Mouse (Mus musculus) retina, postnatal 7 days (tissue): ENCODE data around the gene Rspry1.
A peak's percentile ranks its signal among the peaks of the same experiment; 100 is the strongest.

ENCODE experiments used
- DNase-seq: peaks from one replicate; pipeline ENCODE4 v3.0.0-alpha.2; 2012; ENCODE audit warnings: low read depth, low spot score

Rspry1 gene

DNA sequence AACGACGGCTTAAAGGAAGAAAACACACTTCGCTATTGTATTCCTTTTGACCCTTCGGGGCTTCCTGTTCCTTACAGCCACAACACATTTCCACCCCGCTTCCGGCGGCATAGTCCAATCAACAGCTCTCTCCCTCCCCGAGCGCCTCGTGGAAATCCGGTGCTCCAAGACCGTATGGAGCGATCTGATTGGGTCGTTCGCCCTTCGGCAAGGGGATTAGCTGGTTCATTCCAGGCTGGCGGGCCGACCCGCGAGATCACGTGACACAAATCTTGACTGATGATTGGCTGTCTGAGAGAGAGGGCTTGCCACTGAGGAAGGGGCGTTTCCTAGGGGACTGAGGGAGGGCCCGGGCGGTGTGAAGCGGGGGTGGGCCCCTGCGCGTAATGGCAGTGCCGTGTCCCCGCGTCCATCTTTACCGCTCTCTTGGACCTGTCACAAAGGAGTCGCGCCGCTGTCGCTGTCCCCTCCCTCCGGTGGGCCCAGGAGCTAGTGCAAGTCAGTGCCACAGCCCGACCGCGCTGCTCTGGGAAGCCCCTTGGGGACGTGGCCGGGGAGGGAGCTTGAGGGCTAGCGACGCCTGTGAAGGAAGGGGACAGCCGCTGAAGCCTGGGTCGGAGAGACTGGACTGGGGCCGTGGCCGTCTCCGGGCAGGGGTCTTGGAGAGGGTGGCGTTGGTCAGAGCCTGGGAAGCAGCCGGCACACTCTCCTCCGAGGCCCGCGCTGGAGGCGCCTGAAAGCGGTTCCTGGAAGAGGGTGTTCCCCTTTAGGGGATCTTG lies at the start of gene Rspry1, which contains the start of gene Fam192a:
Gene Rspry1, plus strand, starts transcription at position 331 of the 779 bp plus-strand sequence.
Gene Fam192a, minus strand, starts transcription at position 391 of the 779 bp plus-strand sequence.
- DNase-seq = peak; percentile 100

- no peak for DNase-seq
Observed at GRCm38 (mm10) chr8:94552696-94553095, 49.0 kb upstream of the Rspry1 start.

GRCm38 (mm10) chr8:94557281-94557680 lies 44.5 kb upstream of the Rspry1 start:
- DNase-seq = no peak

DNA sequence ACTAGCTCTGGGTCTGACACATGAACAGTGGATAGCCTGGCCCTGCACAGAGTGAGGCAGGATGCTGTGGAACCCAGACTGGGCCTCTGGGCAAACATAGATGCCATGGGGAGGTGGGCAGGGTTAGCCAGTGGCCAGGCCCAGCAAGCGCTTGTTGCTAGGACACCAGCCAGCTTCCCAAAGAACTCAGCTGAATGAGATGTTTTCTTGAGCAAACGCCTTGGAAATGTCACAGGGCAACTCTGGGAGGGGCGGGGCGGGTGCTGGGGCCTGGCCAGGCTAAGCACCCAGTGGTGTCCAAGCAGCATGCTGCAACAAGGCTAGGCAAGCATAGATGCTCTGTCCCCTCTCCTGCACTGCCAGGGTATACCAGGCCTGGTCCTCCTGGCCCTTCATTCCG lies 40.5 kb upstream of the Rspry1 start:
- DNase-seq = no peak

- DNase-seq = no peak
Observed at GRCm38 (mm10) chr8:94564421-94564820, 37.3 kb upstream of the Rspry1 start.

- DNase-seq = no peak
Observed at GRCm38 (mm10) chr8:94566033-94566432, 35.7 kb upstream of the Rspry1 start.

GRCm38 (mm10) chr8:94566446-94567158 lies 35.1 kb upstream of the Rspry1 start:
- DNase-seq = no peak

DNA sequence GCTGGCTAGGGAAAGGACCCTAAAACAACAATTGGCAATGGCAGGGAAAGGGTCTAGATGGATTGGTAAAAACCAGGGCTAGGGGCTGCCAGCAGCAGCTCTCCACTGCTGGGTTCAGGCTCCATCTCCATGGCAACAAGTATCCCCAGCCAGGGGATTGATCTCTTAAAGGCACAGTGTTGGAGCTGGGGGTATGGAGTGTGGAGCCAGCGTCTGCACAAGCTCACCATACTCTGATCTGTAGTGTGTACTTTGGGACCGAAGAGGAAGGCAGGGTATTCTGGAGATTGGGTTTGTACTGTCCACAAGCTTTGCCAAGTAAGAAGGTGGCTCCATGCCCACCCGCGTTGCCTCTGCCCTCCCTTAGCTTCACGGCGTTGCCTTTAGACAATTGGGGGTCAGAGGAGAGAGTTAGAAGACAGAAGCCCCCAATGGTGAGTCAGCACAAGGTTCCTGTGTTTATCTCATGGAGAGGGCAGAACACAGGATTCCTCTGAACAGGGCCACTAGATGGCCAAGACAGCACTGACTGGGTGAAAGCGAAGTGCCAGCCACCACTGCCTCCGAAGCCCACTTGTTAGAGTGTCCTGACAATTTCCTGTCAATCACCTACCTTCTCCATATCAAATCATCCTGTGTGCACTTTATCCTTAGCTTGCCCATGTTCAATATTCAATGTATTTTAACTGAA lies 34.4 kb upstream of the Rspry1 start:
- DNase-seq = no peak

GRCm38 (mm10) chr8:94568098-94568497 lies 33.6 kb upstream of the Rspry1 start:
- no peak for DNase-seq

DNA sequence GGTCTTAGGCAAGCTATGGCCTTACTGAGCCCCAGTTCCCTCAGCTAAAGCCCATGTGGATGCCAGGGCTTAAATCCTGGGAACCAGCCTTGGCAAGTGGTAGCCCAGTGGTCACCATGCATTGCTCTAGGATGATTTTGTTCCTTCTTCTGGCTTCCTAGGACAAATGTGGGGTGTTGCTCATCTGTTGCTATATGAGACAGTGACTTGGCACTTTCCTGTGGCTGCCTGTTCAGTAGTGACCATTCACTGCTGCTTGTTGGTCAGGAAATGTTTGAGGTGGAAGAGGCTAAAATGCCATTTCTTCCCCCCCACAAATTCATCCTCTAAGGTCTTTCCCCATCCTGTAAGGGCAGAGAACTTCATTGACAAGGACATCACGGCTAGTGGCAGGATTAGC lies 32.3 kb upstream of the Rspry1 start:
- no peak for DNase-seq

- DNase-seq = no peak
Observed at GRCm38 (mm10) chr8:94571896-94572295, 29.8 kb upstream of the Rspry1 start.

DNA sequence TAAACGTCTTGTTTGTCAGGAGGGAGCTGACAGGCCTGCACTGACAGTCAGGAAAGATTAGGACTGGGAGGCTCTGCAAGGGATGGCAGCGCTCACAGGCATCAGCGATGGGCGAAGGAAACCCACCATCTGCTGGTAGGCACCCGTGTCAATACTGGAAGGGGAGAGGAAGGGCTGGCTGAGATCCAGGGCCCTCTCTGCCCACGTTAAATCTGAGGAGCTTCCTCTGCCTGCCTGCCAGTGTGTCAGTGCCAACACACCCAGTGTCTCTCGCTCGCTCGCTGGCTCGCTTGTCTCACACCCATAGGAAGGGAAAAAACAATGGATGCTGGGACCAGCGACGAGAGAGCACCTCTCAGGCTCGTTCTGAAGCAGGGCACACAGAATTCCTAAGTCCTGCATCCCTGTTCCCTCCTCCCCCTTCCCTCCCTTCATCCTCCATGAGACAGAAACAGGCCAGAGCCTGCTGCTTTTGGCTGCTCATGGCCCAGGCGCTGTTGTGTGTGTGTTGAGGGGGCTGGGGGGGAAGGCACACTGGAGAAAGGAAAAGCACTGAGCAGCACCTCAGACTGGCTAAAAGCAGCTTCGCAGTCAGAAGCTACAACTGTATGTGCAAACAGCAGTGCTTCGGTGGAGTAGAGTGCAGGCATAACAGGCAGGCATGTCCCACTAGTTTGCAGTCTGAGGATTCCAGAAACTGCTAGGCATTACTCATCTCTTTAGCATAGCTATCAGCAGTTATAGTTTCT lies 27.4 kb upstream of the Rspry1 start:
- DNase-seq = no peak

- DNase-seq = no peak
Observed at GRCm38 (mm10) chr8:94575148-94575547, 26.6 kb upstream of the Rspry1 start.

DNA sequence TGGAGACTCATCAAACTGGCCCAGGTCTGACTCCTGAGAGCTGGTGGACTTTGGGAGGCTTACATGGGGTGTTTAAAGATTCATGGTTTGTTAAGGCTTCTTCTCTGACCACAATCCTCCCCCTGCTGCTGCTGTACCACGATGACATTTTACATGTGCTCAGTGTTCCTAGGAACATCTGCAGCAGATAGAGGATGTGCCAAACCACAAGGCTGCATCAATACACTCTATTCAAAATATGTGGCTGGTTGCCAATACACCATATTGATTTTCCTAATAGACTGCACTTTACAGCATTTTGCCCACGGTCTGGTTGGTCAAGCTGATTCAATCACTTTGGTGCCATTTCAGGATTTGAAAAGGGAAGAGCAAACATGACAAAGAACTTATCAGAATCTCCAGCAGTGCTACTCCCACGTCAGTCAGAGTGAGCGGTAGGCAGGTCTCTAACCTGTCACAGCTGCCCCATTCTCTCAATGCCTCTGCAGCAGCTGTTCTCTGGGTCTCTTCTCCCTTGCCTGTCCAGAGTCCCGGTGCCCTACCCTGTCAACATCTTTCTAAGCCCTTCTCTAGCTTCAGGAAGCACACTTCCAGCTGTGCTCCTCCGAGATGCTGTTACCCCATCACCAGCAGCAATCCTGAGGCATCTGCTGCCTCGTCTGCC lies 19.8 kb upstream of the Rspry1 start:
- no peak for DNase-seq

DNA sequence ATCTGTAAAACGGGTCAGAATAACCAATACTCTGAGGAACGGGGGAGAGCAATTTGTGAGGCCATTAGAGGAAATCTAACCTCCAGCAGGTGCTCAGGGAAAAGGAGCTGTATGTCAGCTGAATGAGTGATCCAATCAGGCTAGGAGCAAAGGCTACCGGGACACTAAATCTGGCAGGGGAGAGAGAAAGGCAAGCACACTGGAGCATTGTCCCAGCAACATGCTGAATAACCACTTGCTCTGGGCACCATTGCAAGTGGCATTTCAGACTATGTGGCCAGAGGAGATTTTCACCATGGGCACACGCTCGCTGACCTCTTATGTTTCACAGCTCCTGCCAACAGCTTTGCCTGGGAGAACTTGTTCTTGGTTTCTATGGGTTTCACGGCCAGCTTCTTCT lies 19.2 kb upstream of the Rspry1 start:
- no peak for DNase-seq

DNA sequence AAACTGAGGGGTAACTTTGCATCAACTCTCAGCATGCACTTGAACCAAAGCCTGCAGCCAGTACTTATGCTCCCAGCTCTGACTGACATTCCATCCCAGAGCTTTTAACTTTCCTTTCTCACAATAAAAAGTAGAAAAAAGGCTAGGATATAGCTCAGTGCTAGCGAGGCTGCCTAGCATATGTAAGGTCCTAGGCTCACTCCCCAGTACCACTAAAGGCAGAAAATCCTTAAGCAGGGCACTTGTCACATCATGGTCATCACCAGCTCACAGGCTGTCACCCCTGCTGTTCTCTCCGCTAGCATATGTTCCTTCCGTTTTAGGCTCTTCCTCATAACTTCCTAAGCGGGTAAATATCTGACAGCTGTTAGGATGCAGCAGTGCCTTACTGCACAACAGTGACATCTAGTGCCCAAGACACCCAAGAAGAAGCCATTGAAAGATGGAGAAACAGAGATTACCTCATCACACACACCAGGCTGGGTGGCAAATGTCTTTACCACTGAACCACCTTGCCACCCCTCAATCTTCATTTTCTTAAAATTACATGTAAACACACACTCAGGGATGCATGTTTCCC lies 17.4 kb upstream of the Rspry1 start:
- DNase-seq = peak; percentile 42

- DNase-seq = no peak
Observed at GRCm38 (mm10) chr8:94591691-94592090, 10.0 kb upstream of the Rspry1 start.

DNA sequence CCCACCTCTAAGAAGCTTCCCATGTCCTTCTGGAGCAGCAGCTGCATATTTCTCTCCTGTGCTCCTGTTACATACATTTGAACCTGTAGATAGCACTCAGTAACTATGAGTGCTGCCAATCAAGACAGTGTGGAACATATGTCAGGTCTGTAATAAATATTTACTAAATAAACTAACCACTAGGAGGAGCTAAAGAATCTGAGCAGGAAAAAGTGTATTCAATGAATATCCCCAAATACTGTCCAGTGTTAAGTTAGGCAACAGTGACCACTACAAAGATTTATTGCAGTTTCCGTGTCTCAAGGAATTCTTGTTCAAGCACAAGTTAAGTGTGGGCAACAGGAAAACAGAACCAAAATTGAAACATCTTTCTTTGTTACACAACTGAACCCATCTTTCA lies 7.5 kb upstream of the Rspry1 start:
- DNase-seq = no peak

DNA sequence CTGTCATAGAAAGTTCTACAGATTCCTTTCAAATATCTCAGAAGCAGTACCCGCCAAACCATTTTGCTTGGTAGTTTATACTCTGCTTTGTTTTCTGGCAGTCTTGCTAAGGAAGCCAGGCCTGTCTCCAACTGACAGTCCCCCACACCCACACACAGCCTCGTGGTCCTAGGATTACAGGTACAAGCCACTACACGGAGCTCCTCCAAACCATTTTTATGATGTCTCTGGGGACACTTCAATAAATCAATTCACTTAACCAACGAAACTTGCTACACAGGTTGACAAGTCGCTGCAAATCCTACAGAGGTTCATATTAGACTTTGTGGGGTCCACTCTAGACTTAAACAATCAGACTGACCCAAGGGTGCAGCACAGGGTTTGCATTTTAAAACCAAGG lies 1.3 kb upstream of the Rspry1 start:
- DNase-seq = no peak

- no peak for DNase-seq
Observed at GRCm38 (mm10) chr8:94601034-94601606, 617 bp upstream of the Rspry1 start.
